Mouse (Mus musculus) hindbrain, embryonic 12.5 days (tissue): ENCODE data around the gene Nkx2-2. TPM values are rescaled to one million over a fixed set of nuclear protein-coding genes. Genes with fewer than 3 reads are reported as not detected.

ENCODE experiments used
- ATAC-seq: fragments of 200-750 bp; cut with Nextera tagmentation; 2 replicates; pipeline ENCODE4 v1.8.0; 2017; ENCODE audit warnings: moderate TSS enrichment; ENCODE audit not compliant: low FRiP score
- H3K27ac ChIP-seq: fragments of 300-500 bp; sonication (generic); 2 replicates; pipeline ENCODE4 v1.5.1; 2016; ENCODE audit warnings: mild to moderate bottlenecking
- H3K27me3 ChIP-seq: fragments of 300-500 bp; sonication (generic); 2 replicates; pipeline ENCODE4 v1.6.1; 2016; ENCODE audit warnings: mild to moderate bottlenecking
- H3K36me3 ChIP-seq: fragments of 300-500 bp; sonication (generic); 2 replicates; pipeline ENCODE4 v1.6.1; 2016; ENCODE audit warnings: mild to moderate bottlenecking
- H3K4me1 ChIP-seq: fragments of 300-500 bp; sonication (generic); 2 replicates; pipeline ENCODE4 v1.6.1; 2016
- H3K4me2 ChIP-seq: fragments of 300-500 bp; sonication (generic); replicated peaks from 2 replicates; pipeline ENCODE4 v1.6.1; 2016; ENCODE audit warnings: mild to moderate bottlenecking
- H3K4me3 ChIP-seq: fragments of 300-500 bp; sonication (generic); 2 replicates; pipeline ENCODE4 v1.5.1; 2016; ENCODE audit warnings: mild to moderate bottlenecking
- H3K9ac ChIP-seq: fragments of 300-500 bp; sonication (generic); 2 replicates; pipeline ENCODE4 v1.6.1; 2016; ENCODE audit warnings: mild to moderate bottlenecking, moderate library complexity
- H3K9me3 ChIP-seq: fragments of 300-500 bp; sonication (generic); replicated peaks from 2 replicates; pipeline ENCODE4 v1.6.1; 2016; ENCODE audit warnings: mild to moderate bottlenecking
- WGBS: fragments of 180-500 bp; shearing (Covaris S2); methylation state at CpG from one replicate; pipeline ENCODE4 v1.1.7; 2016; 5-methylcytosine and 5-hydroxymethylcytosine counted together
- polyA plus RNA-seq: library from polyadenylated mRNA; unstranded; fragments of >200 nt; fragmentation: Nextera tagmentation; extraction: Ambion mirVana; gene quantifications from 2 replicates; pipeline ENCODE4 v1.2.1, GENCODE M21; 2016

Nkx2-2 gene
- polyA plus RNA-seq, 1 experiment from 2014 or later: 3.6 TPM

- no peak overlapping the region for H3K4me3 ChIP-seq
- H3K27me3 ChIP-seq: peaks cover 94% of the 10 kb centered on the region
- H3K4me1 ChIP-seq: peaks cover 25% of the 10 kb centered on the region
- 0 out of 2 replicates have a peak overlapping the region, but pooled peaks have one; percentile 2 for H3K27ac ChIP-seq
- H3K9me3 ChIP-seq: no peaks in the 10 kb centered on the region
- no peak overlapping the region for H3K9ac ChIP-seq
- H3K4me2 ChIP-seq: no peak overlapping the region; the same call in none of the 2 replicates
- WGBS: under 1% methylated on average over 26 of the region's 33 CpGs
- H3K36me3 ChIP-seq: no peaks in the 10 kb centered on the region
- no peak for ATAC-seq
Measured at GRCm38 (mm10) chr2:147187061-147187870, 6.8 kb downstream of the Nkx2-2 start.

DNA sequence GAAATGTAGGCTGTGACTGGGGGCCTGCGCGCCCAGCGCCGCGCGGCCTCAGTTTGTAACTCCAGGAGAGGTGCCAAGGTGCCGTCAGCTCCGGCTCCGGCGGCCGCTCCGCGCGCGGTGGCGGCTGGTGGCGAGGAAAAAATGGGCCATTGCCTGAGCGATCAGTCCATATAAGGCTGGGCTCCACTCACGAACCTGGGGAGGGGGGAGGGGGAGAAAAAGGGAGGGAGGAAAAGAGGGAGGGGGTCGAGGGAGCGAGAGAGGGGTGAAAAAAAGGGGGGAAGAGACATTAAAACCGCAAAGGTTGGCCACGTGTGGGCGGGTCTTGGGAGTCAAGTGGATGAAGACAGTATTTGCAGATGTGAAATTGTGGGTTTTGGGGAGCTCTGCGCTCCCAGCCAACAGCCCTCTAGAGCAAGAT, 7.8 kb downstream of the Nkx2-2 start:
- Histone ChIP-seq H3K4me3 (no peak overlapping the region), H3K36me3 (no peaks in the 10 kb centered on the region), H3K4me2 (0 out of 2 replicates have a peak overlapping the region, but pooled peaks have one; percentile 5), H3K9ac (no peak overlapping the region), H3K27me3 (peaks cover 94% of the 10 kb centered on the region), H3K4me1 (peaks cover 25% of the 10 kb centered on the region), H3K27ac (no peak overlapping the region), H3K9me3 (no peaks in the 10 kb centered on the region)
- WGBS: 0% methylated on average over 23 of the region's 25 CpGs
- ATAC-seq: no peak

DNA sequence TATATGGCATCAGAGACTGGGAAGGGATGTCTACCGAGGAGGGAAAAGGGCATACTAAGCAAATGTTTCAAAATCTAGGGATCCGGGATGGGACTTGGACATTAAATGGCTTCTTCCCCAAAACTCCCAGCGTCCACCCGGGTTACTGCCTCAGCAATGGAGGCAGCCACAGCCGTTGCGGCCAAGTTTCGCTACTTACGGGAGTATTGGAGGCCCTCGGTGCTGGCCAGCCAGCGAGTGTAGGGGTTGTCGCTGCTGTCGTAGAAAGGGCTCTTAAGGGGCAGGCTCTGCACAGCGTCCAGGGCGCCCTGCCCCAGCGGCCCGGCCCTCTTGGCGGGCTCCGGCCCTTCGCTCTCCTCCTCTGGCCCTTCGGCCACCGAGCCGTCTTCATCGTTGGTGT, 8.5 kb downstream of the Nkx2-2 start:
- H3K4me1 ChIP-seq: peaks cover 32% of the 10 kb centered on the region
- peak overlapping the region; percentile 21 for H3K4me3 ChIP-seq
- no peaks in the 10 kb centered on the region for H3K9me3 ChIP-seq
- H3K27ac ChIP-seq: no peak overlapping the region; the same call in 1 of the 2 replicates
- no peaks in the 10 kb centered on the region for H3K36me3 ChIP-seq
- WGBS: under 1% methylated on average over 23 of the region's 23 CpGs
- 0 out of 2 replicates have a peak overlapping the region, but pooled peaks have one; percentile 5 for H3K4me2 ChIP-seq
- H3K27me3 ChIP-seq: peaks cover 94% of the 10 kb centered on the region
- no peak overlapping the region for H3K9ac ChIP-seq
- no peak for ATAC-seq

DNA sequence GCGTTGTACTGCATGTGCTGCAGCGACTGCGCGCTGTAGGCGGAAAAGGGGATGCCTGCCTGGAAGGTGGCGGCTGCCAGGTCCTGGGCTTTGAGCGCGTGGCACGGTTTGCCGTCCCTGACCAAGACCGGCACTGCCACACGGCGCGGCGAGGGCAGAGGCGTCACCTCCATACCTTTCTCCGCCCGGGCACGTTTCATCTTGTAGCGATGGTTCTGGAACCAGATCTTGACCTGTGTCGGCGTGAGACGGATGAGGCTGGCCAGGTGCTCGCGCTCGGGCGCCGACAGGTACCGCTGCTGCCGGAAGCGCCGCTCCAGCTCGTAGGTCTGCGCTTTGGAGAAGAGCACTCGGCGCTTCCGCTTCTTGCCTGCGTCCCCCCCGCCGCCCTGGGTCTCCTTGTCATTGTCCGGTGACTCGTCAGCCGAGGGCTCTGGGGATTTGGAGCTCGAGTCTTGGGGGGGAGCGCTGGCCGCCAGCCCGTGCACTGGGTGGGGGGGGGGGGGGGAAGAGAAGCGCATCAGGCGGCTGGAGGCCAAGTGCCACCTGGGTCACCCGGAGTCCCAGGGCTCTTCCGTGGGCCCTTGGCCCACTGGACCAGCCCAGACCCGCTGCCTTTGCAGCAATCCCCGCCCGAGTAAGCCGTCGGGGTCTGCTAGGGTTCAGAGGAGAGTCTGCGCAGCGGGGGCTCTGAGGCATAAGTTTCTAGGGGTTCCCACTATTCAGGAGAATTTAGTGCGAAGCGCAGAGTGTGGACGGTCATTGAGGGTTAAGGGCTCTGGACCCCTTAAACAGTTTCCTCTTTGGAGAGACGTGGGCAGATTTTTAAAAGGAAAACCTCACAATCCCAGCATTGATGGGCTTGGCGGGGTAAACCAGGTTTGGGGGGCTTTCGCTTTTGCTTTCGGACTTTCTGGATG, 9.7 kb downstream of the Nkx2-2 start:
- H3K9ac ChIP-seq: no peak overlapping the region
- no peaks in the 10 kb centered on the region for H3K9me3 ChIP-seq
- peak overlapping the region; percentile 34; the same call in 1 of the 2 replicates for H3K4me2 ChIP-seq
- peaks cover 94% of the 10 kb centered on the region for H3K27me3 ChIP-seq
- H3K4me1 ChIP-seq: peaks cover 30% of the 10 kb centered on the region
- H3K4me3 ChIP-seq: peak overlapping the region; percentile 21
- H3K27ac ChIP-seq: no peak overlapping the region
- no peaks in the 10 kb centered on the region for H3K36me3 ChIP-seq
- under 1% methylated on average over 59 of the region's 65 CpGs for WGBS
- ATAC-seq: no peak

- 2% methylated on average over 12 of the region's 12 CpGs for WGBS
- Histone ChIP-seq H3K36me3 (no peaks in the 10 kb centered on the region), H3K9ac (no peak overlapping the region), H3K4me2 (peak overlapping the region; percentile 34; the same call in 1 of the 2 replicates), H3K27ac (no peak overlapping the region), H3K4me3 (peak overlapping the region; percentile 21), H3K27me3 (peaks cover 94% of the 10 kb centered on the region), H3K4me1 (peaks cover 30% of the 10 kb centered on the region), H3K9me3 (no peaks in the 10 kb centered on the region)
- no peak for ATAC-seq
Measured at GRCm38 (mm10) chr2:147183521-147183920, 10.5 kb downstream of the Nkx2-2 start.

DNA sequence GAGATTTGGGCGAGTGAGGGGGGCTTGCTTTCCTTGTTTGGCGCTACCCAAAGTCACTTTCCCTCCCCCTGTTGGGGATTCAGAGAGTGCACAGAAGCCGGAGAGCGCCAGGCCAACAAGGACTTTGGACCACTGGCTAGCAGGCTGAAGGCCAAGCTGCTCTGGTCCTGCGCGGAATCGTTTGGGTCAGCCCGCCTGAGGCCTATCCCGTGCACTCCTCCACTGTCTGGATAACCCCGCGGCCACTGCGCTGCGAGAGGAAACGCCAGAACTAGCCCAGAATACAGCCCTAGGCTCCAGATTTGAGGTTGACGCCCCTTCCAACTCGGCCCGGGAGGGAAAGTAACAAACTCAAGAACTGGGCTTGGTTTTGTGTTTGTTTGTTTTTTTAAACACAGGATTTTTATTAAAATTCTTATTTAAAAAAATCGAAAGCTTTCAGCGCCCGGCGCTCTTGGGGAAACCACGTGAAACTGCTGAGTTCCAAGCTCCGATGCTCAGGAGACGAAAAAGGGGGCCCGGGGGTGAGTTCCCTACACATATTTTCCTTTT, 11.3 kb downstream of the Nkx2-2 start:
- ATAC-seq: no peak
- Histone ChIP-seq H3K36me3 (no peaks in the 10 kb centered on the region), H3K27me3 (peaks cover 94% of the 10 kb centered on the region), H3K4me3 (peak overlapping the region; percentile 17), H3K4me1 (peaks cover 30% of the 10 kb centered on the region), H3K27ac (no peak overlapping the region), H3K9me3 (no peaks in the 10 kb centered on the region), H3K4me2 (0 out of 2 replicates have a peak overlapping the region, but pooled peaks have one; percentile 11), H3K9ac (no peak overlapping the region)
- 1% methylated on average over 25 of the region's 25 CpGs for WGBS

GRCm38 (mm10) chr2:147181926-147182708, 11.9 kb downstream of the Nkx2-2 start:
- 7% methylated on average over 18 of the region's 18 CpGs for WGBS
- Histone ChIP-seq H3K4me3 (peak overlapping the region; percentile 17; the same call in 1 of the 2 replicates), H3K4me1 (peaks cover 24% of the 10 kb centered on the region), H3K9me3 (no peaks in the 10 kb centered on the region), H3K4me2 (no peak overlapping the region), H3K27ac (no peak overlapping the region), H3K27me3 (peaks cover 90% of the 10 kb centered on the region), H3K36me3 (no peaks in the 10 kb centered on the region), H3K9ac (no peak overlapping the region)
- ATAC-seq: no peak

GRCm38 (mm10) chr2:147181304-147181665, 12.8 kb downstream of the Nkx2-2 start:
- ATAC-seq: no peak
- H3K9ac ChIP-seq: no peak overlapping the region
- peak overlapping the region; percentile 41 for H3K4me2 ChIP-seq
- no peaks in the 10 kb centered on the region for H3K9me3 ChIP-seq
- H3K36me3 ChIP-seq: no peaks in the 10 kb centered on the region
- 0 out of 2 replicates have a peak overlapping the region, but pooled peaks have one; percentile 6 for H3K4me3 ChIP-seq
- H3K4me1 ChIP-seq: peaks cover 23% of the 10 kb centered on the region
- 2% methylated on average over 5 of the region's 5 CpGs for WGBS
- H3K27me3 ChIP-seq: peaks cover 90% of the 10 kb centered on the region
- no peak overlapping the region for H3K27ac ChIP-seq

DNA sequence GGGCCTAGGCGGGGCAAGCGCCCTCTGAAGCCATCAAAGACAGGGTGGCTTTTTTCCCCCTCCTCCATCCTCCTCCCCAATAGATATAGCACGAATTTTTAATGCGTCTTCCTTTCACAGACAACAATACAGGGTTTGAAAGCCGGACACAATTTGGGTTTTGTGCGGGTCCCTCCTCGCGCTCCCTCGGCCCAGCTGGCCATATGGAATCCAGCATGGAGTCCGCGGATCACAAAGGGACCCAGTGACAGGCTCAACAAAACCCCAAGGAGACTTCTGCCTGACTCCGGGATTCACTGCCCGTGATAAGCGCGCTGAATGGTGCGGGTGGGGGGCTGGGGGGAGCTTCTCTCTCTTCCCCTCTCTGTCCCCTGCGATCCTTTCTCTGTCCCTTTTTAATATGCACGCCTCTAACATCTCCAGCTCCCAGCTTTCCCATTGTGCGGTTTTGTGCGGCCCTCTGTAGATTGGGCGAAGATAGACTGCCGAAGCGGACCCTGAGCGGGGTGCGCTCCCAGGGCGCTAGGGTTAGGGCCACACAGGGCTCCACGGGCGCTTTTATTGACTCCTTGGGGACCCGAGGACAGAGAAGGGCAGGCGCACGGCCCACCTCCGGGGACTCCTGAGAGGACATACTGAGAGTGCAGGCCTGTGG, 13.3 kb downstream of the Nkx2-2 start:
- no peak overlapping the region for H3K27ac ChIP-seq
- peak overlapping the region; percentile 41 for H3K4me2 ChIP-seq
- peaks cover 23% of the 10 kb centered on the region for H3K4me1 ChIP-seq
- no peak overlapping the region for H3K9ac ChIP-seq
- H3K9me3 ChIP-seq: no peaks in the 10 kb centered on the region
- H3K4me3 ChIP-seq: 0 out of 2 replicates have a peak overlapping the region, but pooled peaks have one; percentile 6
- H3K36me3 ChIP-seq: no peaks in the 10 kb centered on the region
- ATAC-seq: peak; percentile 76
- peaks cover 89% of the 10 kb centered on the region for H3K27me3 ChIP-seq
- WGBS: under 1% methylated on average over 31 of the region's 32 CpGs

- H3K27me3 ChIP-seq: peaks cover 91% of the 10 kb centered on the region
- H3K4me2 ChIP-seq: peak overlapping the region; percentile 45
- H3K36me3 ChIP-seq: no peaks in the 10 kb centered on the region
- H3K9ac ChIP-seq: no peak overlapping the region
- peaks cover 14% of the 10 kb centered on the region for H3K4me1 ChIP-seq
- H3K27ac ChIP-seq: no peak overlapping the region
- ATAC-seq: peak; percentile 41
- H3K9me3 ChIP-seq: no peaks in the 10 kb centered on the region
- H3K4me3 ChIP-seq: peak overlapping the region; percentile 21
- 1% methylated on average over 39 of the region's 39 CpGs for WGBS
Measured at GRCm38 (mm10) chr2:147178091-147179059, 15.7 kb downstream of the Nkx2-2 start.
